Mouse (Mus musculus): ENCODE measurements around the gene H2afj. TPM values are rescaled to one million over a fixed set of nuclear protein-coding genes. Genes with fewer than 3 reads are reported as not detected.
A peak's percentile ranks its signal among the peaks of the same experiment; 100 is the strongest.

The H2afj gene
- polyA plus RNA-seq, 1 experiment: 773 TPM

DNA sequence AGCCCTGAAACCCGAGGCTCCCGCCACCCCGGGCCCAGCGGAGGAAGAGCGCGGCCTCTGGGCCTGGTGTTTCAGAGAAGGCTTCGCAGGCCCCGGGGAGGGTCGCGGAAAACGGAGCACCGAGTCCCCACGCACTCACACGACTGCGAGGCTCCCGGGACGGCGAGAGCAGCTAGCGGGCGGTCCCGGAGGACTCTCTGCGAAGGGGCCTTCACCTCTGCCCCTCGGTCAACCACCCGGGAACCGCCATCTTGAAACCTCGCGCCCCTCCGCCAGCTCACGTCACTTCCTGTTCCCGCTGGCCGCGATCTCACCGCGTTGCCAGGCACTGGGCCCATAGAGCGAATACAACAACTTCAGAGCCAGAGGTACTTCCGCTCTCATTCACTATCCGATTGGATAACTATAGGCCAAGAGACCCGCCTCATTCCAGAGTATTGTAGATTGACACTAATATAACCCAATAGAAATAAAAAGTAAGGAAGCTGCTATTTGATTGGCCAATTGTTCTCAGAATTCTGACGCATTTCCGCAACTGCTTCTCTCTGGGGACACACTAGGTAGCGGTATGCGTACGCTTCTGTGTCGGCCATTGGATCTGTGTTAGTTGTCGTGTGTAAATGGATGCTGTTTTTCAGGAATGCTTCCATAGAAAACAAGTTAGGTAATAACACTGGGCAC, 20.0 kb downstream of the H2afj start, which contains the start of gene Wbp11:
TSS of gene Wbp11 (minus strand) at position 353 of the 681 bp plus-strand sequence.
- Histone ChIP-seq H3K36me3 (ENCODE audit: control insufficient read depth, insufficient read depth, low read length) (peaks cover 16% of the 10 kb centered on the region), H3K27ac (ENCODE audit: insufficient read depth, low read depth, low read length) (peak within 1 kb of the TSS; percentile 66), H3K27me3 (ENCODE audit: control insufficient read depth, insufficient read depth, low read length) (no peaks in the 10 kb centered on the region)

DNA sequence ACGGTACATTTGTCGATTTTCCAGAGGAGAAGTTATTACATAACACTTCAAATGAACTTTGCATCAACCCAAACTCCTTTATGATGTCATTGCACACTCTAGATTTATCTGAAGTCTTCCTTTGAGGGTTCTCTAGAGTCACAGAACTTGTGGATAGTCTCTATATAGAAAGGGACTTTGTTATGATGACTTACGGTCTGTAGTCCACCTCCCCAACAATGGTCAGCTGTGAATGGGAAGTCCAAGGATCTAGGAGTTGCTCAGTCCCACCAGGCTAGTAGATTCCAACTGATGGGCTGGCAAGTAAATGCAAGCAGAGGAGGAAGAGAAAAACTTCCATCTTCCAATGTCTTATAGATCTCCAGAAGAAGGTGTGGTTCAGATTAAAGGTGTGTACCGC, 20.6 kb downstream of the H2afj start:
- H3K27ac ChIP-seq (ENCODE audit: insufficient read depth, low read depth, low read length): no peak overlapping the region; the same call in 1 of the 2 replicates
- WGBS: 28% methylated on average over 4 of the region's 4 CpGs

More for the DNA sequence above, 20.0 kb downstream of the H2afj start, which contains the start of gene Wbp11:
- TF ChIP-seq CTCF (IDR thresholded peaks at IDR 0.05; ENCODE audit: extremely low read depth, insufficient read length, insufficient replicate concordance, low read depth, low read length) (no peak), POLR2A (IDR thresholded peaks at IDR 0.05; ENCODE audit: low read depth, low read length) (peak; percentile 23; the same call in 1 of the 2 replicates)
- peak within 1 kb of the TSS; percentile 96 for H3K4me3 ChIP-seq (ENCODE audit: low read depth, low read length)
- WGBS: under 1% methylated on average over 45 of the region's 45 CpGs
- H3K4me1 ChIP-seq (ENCODE audit: control insufficient read depth, insufficient read depth, insufficient read length, low read length): peaks cover 3% of the 10 kb centered on the region

DNA sequence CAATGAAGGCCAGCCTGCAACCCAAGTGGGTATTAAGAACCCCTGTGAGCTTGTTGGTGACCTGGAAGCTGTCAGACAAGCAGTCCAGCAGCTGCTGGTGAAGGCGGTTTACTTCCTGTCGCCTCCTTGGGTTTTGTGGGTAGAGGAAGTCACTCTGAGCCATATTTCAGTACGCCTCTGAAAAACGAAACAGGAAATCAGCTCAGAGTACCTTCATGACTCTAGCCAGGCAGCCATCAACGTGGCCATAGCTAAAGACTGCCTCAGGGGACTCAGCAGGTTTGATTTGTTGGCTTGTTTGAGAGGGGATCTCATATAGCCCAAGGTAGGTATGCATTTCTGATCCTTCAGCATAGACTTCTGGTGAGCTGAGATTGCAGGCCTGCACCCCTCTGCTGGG, 23.7 kb downstream of the H2afj start:
- H3K4me3 ChIP-seq (ENCODE audit: low read depth, low read length): no peak overlapping the region
- H3K4me1 ChIP-seq (ENCODE audit: control insufficient read depth, insufficient read depth, insufficient read length, low read length): peaks cover 3% of the 10 kb centered on the region
- WGBS: 79% methylated on average over 5 of the region's 5 CpGs
- no peak overlapping the region for H3K27ac ChIP-seq (ENCODE audit: insufficient read depth, low read depth, low read length)
- TF ChIP-seq CTCF (IDR thresholded peaks at IDR 0.05; ENCODE audit: extremely low read depth, insufficient read length, insufficient replicate concordance, low read depth, low read length) (no peak), POLR2A (IDR thresholded peaks at IDR 0.05; ENCODE audit: low read depth, low read length) (no peak)
- H3K27me3 ChIP-seq (ENCODE audit: control insufficient read depth, insufficient read depth, low read length): no peaks in the 10 kb centered on the region
- H3K36me3 ChIP-seq (ENCODE audit: control insufficient read depth, insufficient read depth, low read length): no peaks in the 10 kb centered on the region

More for the DNA sequence above, 20.6 kb downstream of the H2afj start:
- no peak overlapping the region for H3K4me3 ChIP-seq (ENCODE audit: low read depth, low read length)
- H3K27me3 ChIP-seq (ENCODE audit: control insufficient read depth, insufficient read depth, low read length): no peaks in the 10 kb centered on the region
- peaks cover 14% of the 10 kb centered on the region for H3K36me3 ChIP-seq (ENCODE audit: control insufficient read depth, insufficient read depth, low read length)
- H3K4me1 ChIP-seq (ENCODE audit: control insufficient read depth, insufficient read depth, insufficient read length, low read length): peaks cover 3% of the 10 kb centered on the region
- TF ChIP-seq CTCF (IDR thresholded peaks at IDR 0.05; ENCODE audit: extremely low read depth, insufficient read length, insufficient replicate concordance, low read depth, low read length): no peak
- TF ChIP-seq POLR2A (IDR thresholded peaks at IDR 0.05; ENCODE audit: low read depth, low read length): no peak

DNA sequence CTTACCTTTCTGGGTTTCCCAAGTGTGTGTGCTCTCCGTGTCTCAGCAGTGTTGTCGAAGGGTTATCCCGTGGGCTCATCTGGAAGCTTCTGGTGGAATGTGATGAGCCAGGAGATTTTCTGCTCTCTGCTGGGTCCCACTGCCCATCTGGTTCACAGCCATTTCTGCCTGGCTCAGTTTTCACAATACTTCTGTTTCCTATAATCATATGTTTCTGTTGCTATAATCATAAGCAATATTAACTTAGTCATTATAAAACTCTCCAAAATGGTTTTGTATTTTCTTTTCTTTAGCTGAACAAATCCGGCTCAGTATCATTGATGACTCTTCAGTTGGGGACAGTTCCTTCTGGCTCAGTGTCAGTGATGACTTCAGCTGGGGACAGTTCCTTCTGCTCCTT, 27.3 kb downstream of the H2afj start, which contains the start of gene Smco3:
TSS of gene Smco3 (minus strand) at position 101 of the 400 bp plus-strand sequence.
- H3K4me1 ChIP-seq (ENCODE audit: control insufficient read depth, insufficient read depth, insufficient read length, low read length): no peaks in the 10 kb centered on the region
- H3K36me3 ChIP-seq (ENCODE audit: control insufficient read depth, insufficient read depth, low read length): no peaks in the 10 kb centered on the region
- 58% methylated on average over 4 of the region's 4 CpGs for WGBS
- no peak within 1 kb of the TSS for H3K27ac ChIP-seq (ENCODE audit: insufficient read depth, low read depth, low read length)
- no peak within 1 kb of the TSS for H3K4me3 ChIP-seq (ENCODE audit: low read depth, low read length)
- TF ChIP-seq POLR2A (IDR thresholded peaks at IDR 0.05; ENCODE audit: low read depth, low read length): no peak
- TF ChIP-seq CTCF (IDR thresholded peaks at IDR 0.05; ENCODE audit: extremely low read depth, insufficient read length, insufficient replicate concordance, low read depth, low read length): no peak
- no peaks in the 10 kb centered on the region for H3K27me3 ChIP-seq (ENCODE audit: control insufficient read depth, insufficient read depth, low read length)

DNA sequence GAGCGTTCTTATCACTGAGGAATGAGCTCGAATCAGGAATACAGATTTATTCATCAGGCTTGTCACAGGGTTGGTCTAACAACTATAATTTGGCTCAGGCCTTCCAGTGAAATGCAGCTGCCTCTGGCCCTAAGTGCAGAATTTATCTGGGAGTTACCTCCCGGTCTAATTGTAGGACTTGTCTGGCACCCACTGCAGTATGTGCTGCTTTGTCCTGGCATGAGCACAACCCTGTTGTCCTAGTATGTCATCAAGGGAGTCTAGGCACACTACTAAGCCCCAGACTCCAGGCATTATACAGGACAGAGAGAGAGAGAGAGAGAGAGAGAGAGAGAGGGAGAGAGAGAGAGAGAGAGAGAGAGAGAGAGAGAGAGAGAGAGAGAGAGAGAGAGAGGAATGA, 29.3 kb downstream of the H2afj start:
- TF ChIP-seq POLR2A (IDR thresholded peaks at IDR 0.05; ENCODE audit: low read depth, low read length): no peak
- TF ChIP-seq CTCF (IDR thresholded peaks at IDR 0.05; ENCODE audit: extremely low read depth, insufficient read length, insufficient replicate concordance, low read depth, low read length): no peak
- 59% methylated on average over 3 of the region's 3 CpGs for WGBS
- Histone ChIP-seq H3K4me1 (ENCODE audit: control insufficient read depth, insufficient read depth, insufficient read length, low read length) (no peaks in the 10 kb centered on the region), H3K27me3 (ENCODE audit: control insufficient read depth, insufficient read depth, low read length) (no peaks in the 10 kb centered on the region), H3K4me3 (ENCODE audit: low read depth, low read length) (no peak overlapping the region), H3K36me3 (ENCODE audit: control insufficient read depth, insufficient read depth, low read length) (no peaks in the 10 kb centered on the region), H3K27ac (ENCODE audit: insufficient read depth, low read depth, low read length) (no peak overlapping the region)

DNA sequence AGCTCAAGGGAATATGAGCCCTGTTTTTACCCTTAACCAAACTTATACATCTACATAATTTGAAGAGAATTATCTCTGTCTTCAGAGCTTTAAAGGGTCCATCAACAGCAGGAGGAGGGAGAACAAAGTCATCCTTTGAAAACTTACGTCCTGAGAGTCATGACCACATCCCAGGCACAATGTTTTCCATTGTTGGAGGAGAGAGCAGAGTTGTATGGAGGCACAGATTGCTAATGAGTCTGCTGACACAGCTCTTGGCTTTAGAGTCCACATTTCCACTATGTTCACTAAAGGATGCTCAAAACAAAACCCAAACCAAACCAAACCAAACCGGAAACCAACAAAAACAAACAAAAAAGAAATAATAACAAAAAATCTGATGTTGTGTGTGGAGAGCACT, 36.9 kb downstream of the H2afj start:
- Histone ChIP-seq H3K27me3 (ENCODE audit: control insufficient read depth, insufficient read depth, low read length) (no peaks in the 10 kb centered on the region), H3K4me1 (ENCODE audit: control insufficient read depth, insufficient read depth, insufficient read length, low read length) (no peaks in the 10 kb centered on the region), H3K36me3 (ENCODE audit: control insufficient read depth, insufficient read depth, low read length) (no peaks in the 10 kb centered on the region), H3K27ac (ENCODE audit: insufficient read depth, low read depth, low read length) (no peak overlapping the region), H3K4me3 (ENCODE audit: low read depth, low read length) (no peak overlapping the region)
- WGBS: 68% methylated on average over 2 of the region's 2 CpGs
- TF ChIP-seq CTCF (IDR thresholded peaks at IDR 0.05; ENCODE audit: extremely low read depth, insufficient read length, insufficient replicate concordance, low read depth, low read length) (no peak), POLR2A (IDR thresholded peaks at IDR 0.05; ENCODE audit: low read depth, low read length) (no peak)

DNA sequence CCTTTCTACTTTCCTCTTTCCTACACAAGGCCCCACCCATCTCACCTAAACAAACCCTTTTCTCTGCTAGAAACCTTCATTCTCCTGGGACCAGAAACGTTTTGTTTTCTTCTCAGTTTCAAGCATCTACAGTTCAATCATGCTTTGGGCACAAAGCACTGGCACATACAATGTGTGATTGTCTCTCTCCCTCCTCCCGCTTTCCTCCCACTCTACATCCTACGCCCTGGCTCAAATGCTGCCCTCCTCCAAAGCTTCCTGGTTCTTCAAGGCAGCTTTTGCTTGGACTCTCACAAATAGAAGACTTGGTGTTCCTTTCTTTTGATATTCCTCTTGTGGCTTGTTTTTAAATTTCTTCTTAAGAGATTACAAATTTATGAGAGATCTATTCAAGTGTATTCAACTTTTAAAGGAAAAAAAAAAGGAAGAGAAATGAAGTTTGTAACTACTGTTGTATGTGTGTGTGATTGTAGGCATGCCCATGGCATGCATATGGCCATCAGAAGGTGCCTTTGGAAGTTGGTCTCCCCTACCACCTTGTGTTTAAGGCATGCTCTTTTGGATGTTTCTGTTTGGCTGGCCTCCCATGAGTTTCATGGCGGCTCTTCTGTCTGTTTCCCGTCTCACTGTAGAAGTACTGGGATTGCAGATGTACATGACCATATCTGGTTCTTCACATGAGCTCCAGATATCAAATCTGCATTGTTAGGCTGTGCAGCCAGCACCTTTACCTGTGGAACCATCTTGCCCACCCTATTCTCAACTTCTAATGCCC, 37.8 kb downstream of the H2afj start:
- TF ChIP-seq POLR2A (IDR thresholded peaks at IDR 0.05; ENCODE audit: low read depth, low read length): no peak
- no peak for TF ChIP-seq CTCF (IDR thresholded peaks at IDR 0.05; ENCODE audit: extremely low read depth, insufficient read length, insufficient replicate concordance, low read depth, low read length)
- Histone ChIP-seq H3K27me3 (ENCODE audit: control insufficient read depth, insufficient read depth, low read length) (no peaks in the 10 kb centered on the region), H3K27ac (ENCODE audit: insufficient read depth, low read depth, low read length) (no peak overlapping the region), H3K36me3 (ENCODE audit: control insufficient read depth, insufficient read depth, low read length) (no peaks in the 10 kb centered on the region), H3K4me1 (ENCODE audit: control insufficient read depth, insufficient read depth, insufficient read length, low read length) (no peaks in the 10 kb centered on the region), H3K4me3 (ENCODE audit: low read depth, low read length) (no peak overlapping the region)
- 68% methylated on average over 5 of the region's 5 CpGs for WGBS
